Mouse (Mus musculus) kidney, adult 2 months (tissue): ENCODE measurements around the gene Chka. TPM values are rescaled to one million over a fixed set of nuclear protein-coding genes. Genes with fewer than 3 reads are reported as not detected.

Source experiments
- DNase-seq: peaks from one replicate; pipeline ENCODE4 v3.0.0; 2021
- H3K27ac ChIP-seq: fragments of 200-500 bp; 2 replicates; pipeline ENCODE4 v1.5.1; 2012; ENCODE audit warnings: low read depth, low read length, control low read depth, inconsistent platforms; ENCODE audit not compliant: insufficient read depth
- H3K27me3 ChIP-seq: fragments of 200-500 bp; replicated peaks from 2 replicates; pipeline ENCODE4 v1.6.1; 2012; ENCODE audit warnings: mild to moderate bottlenecking, moderate library complexity, low read length, inconsistent platforms; ENCODE audit not compliant: control insufficient read depth, insufficient read depth
- H3K36me3 ChIP-seq: fragments of 200-500 bp; 2 replicates; pipeline ENCODE4 v1.6.1; 2012; ENCODE audit warnings: mild to moderate bottlenecking, moderate library complexity, low read length, inconsistent platforms; ENCODE audit not compliant: control insufficient read depth, insufficient read depth
- H3K4me1 ChIP-seq: fragments of 200-500 bp; 2 replicates; pipeline ENCODE4 v1.6.1; 2011; ENCODE audit warnings: low read length; ENCODE audit not compliant: control insufficient read depth, insufficient read depth
- H3K4me3 ChIP-seq: fragments of 200-500 bp; 2 replicates; pipeline ENCODE4 v1.5.1; 2011; ENCODE audit warnings: mild to moderate bottlenecking, low read depth, low read length, control low read depth; ENCODE audit not compliant: insufficient read depth
- CTCF ChIP-seq: fragments of 200-500 bp; conservative IDR thresholded peaks from 2 replicates; pipeline ENCODE4 v1.5.1; 2011; ENCODE audit warnings: low read depth, mild to moderate bottlenecking, control low read depth, low read length, moderate library complexity, mixed read lengths; ENCODE audit not compliant: insufficient read depth, insufficient read length
- POLR2A ChIP-seq: fragments of 200-500 bp; IDR thresholded peaks from one replicate; pipeline ENCODE4 v1.6.1; 2011; ENCODE audit warnings: low read depth, low read length, control low read depth
- WGBS: fragments of 180-500 bp; shearing (Covaris S2); methylation state at CpG from one replicate; pipeline ENCODE4 v1.1.7; 2018; 5-methylcytosine and 5-hydroxymethylcytosine counted together
- polyA plus RNA-seq: library from polyadenylated mRNA; depleted of rRNA; stranded (reverse); fragments of >200 nt; gene quantifications from 2 replicates; pipeline ENCODE4 v1.2.3, GENCODE M21; 2012

Gene Chka
- polyA plus RNA-seq, 1 experiment, result 65.0 TPM

- H3K27ac ChIP-seq, result no peak overlapping the region
- DNase-seq, result peak; percentile 33
Observed at GRCm38 (mm10) chr19:3926279-3926678, 74.7 kb downstream of the Chka start.

GRCm38 (mm10) chr19:3926685-3927084, 75.1 kb downstream of the Chka start:
- no peak for TF ChIP-seq CTCF
- no peak for TF ChIP-seq POLR2A
- no peak for DNase-seq
- 0 out of 2 replicates have a peak overlapping the region, but pooled peaks have one; percentile 0 for H3K27ac ChIP-seq
- no peak overlapping the region for H3K4me3 ChIP-seq
- no peaks in the 10 kb centered on the region for H3K27me3 ChIP-seq
- H3K4me1 ChIP-seq, result peaks cover 9% of the 10 kb centered on the region; the same call in 1 of the 2 replicates
- H3K36me3 ChIP-seq, result no peaks in the 10 kb centered on the region
- WGBS, result 73% methylated on average over 6 of the region's 6 CpGs

More at GRCm38 (mm10) chr19:3926279-3926678, 74.7 kb downstream of the Chka start:
- 54% methylated on average over 3 of the region's 3 CpGs for WGBS
- Histone ChIP-seq H3K4me1 (peaks cover 9% of the 10 kb centered on the region; the same call in 1 of the 2 replicates), H3K4me3 (no peak overlapping the region), H3K27me3 (no peaks in the 10 kb centered on the region), H3K36me3 (no peaks in the 10 kb centered on the region)
- TF ChIP-seq POLR2A (no peak), CTCF (no peak)

- Histone ChIP-seq H3K4me3 (no peak overlapping the region), H3K36me3 (no peaks in the 10 kb centered on the region), H3K27me3 (no peaks in the 10 kb centered on the region), H3K27ac (no peak overlapping the region), H3K4me1 (peaks cover 9% of the 10 kb centered on the region; the same call in 1 of the 2 replicates)
- no peak for DNase-seq
- no peak for TF ChIP-seq CTCF
- no peak for TF ChIP-seq POLR2A
- WGBS, result 92% methylated on average over 4 of the region's 4 CpGs
Observed at GRCm38 (mm10) chr19:3927989-3928388, 76.4 kb downstream of the Chka start.

GRCm38 (mm10) chr19:3928779-3929178, 77.2 kb downstream of the Chka start:
- Histone ChIP-seq H3K36me3 (no peaks in the 10 kb centered on the region), H3K4me1 (peaks cover 9% of the 10 kb centered on the region; the same call in 1 of the 2 replicates), H3K27ac (no peak overlapping the region), H3K4me3 (no peak overlapping the region), H3K27me3 (no peaks in the 10 kb centered on the region)
- DNase-seq, result no peak
- WGBS, result 69% methylated on average over 4 of the region's 4 CpGs
- TF ChIP-seq CTCF (no peak), POLR2A (no peak)

GRCm38 (mm10) chr19:3929211-3929941, 77.8 kb downstream of the Chka start, which contains the start of gene Aldh3b1:
Gene Aldh3b1 (minus strand): TSS chr19:3929808.
- WGBS, result 15% methylated on average over 12 of the region's 12 CpGs

GRCm38 (mm10) chr19:3930262-3931057, 78.9 kb downstream of the Chka start:
- H3K4me1 ChIP-seq, result peaks cover 9% of the 10 kb centered on the region; the same call in 1 of the 2 replicates
- WGBS, result 70% methylated on average over 21 of the region's 21 CpGs
- no peaks in the 10 kb centered on the region for H3K36me3 ChIP-seq
- no peaks in the 10 kb centered on the region for H3K27me3 ChIP-seq
- no peak overlapping the region for H3K4me3 ChIP-seq
- TF ChIP-seq CTCF, result no peak
- TF ChIP-seq POLR2A, result no peak
- peak overlapping the region; percentile 19 for H3K27ac ChIP-seq
- DNase-seq, result no peak

More at GRCm38 (mm10) chr19:3929211-3929941, 77.8 kb downstream of the Chka start, which contains the start of gene Aldh3b1:
- Histone ChIP-seq H3K27me3 (no peaks in the 10 kb centered on the region), H3K4me3 (peak within 1 kb of the TSS; percentile 17; the same call in 1 of the 2 replicates), H3K4me1 (peaks cover 9% of the 10 kb centered on the region; the same call in 1 of the 2 replicates), H3K36me3 (no peaks in the 10 kb centered on the region), H3K27ac (peak within 1 kb of the TSS; percentile 42)
- TF ChIP-seq POLR2A (no peak), CTCF (no peak)
- peak; percentile 98 for DNase-seq

- TF ChIP-seq POLR2A (no peak), CTCF (no peak)
- no peaks in the 10 kb centered on the region for H3K27me3 ChIP-seq
- DNase-seq, result no peak
- no peak overlapping the region for H3K4me3 ChIP-seq
- WGBS, result 94% methylated on average over 9 of the region's 9 CpGs
- H3K4me1 ChIP-seq, result peaks cover 12% of the 10 kb centered on the region; the same call in 1 of the 2 replicates
- no peaks in the 10 kb centered on the region for H3K36me3 ChIP-seq
- no peak overlapping the region for H3K27ac ChIP-seq
Observed at GRCm38 (mm10) chr19:3931716-3932115, 80.1 kb downstream of the Chka start.
